Mouse (Mus musculus) embryonic facial prominence, embryonic 14.5 days (tissue): ENCODE measurements around the gene Npw. TPM values are rescaled to one million over a fixed set of nuclear protein-coding genes. Genes with fewer than 3 reads are reported as not detected.

Experiments used
- ATAC-seq: fragments of 200-750 bp; cut with Nextera tagmentation; 2 replicates; pipeline ENCODE4 v1.8.0; 2017; ENCODE audit warnings: low read depth, moderate number of reproducible peaks, moderate TSS enrichment
- DNase-seq: peaks from one replicate; pipeline ENCODE4 v3.0.0-alpha.2; 2015; ENCODE audit warnings: low spot score
- H3K27ac ChIP-seq: fragments of 300-500 bp; sonication (generic); replicated peaks from 2 replicates; pipeline ENCODE4 v1.5.1; 2014; ENCODE audit warnings: low read depth, mild to moderate bottlenecking, low read length, moderate library complexity
- H3K27me3 ChIP-seq: fragments of 300-500 bp; sonication (generic); replicated peaks from 2 replicates; pipeline ENCODE4 v1.6.1; 2014; ENCODE audit warnings: low read length; ENCODE audit not compliant: control insufficient read depth, insufficient read depth
- H3K36me3 ChIP-seq: fragments of 300-500 bp; sonication (generic); 2 replicates; pipeline ENCODE4 v1.6.1; 2014; ENCODE audit warnings: low read length, mixed read lengths; ENCODE audit not compliant: control insufficient read depth, insufficient read depth
- H3K4me1 ChIP-seq: fragments of 300-500 bp; sonication (generic); 2 replicates; pipeline ENCODE4 v1.6.1; 2014; ENCODE audit warnings: antibody characterized with exemption, low read length; ENCODE audit not compliant: control insufficient read depth, insufficient read depth
- H3K4me2 ChIP-seq: fragments of 300-500 bp; sonication (generic); 2 replicates; pipeline ENCODE4 v1.6.1; 2014; ENCODE audit warnings: low read depth, mild to moderate bottlenecking, low read length, moderate library complexity, mixed read lengths
- H3K4me3 ChIP-seq: fragments of 300-500 bp; sonication (generic); 2 replicates; pipeline ENCODE4 v1.5.1; 2014; ENCODE audit warnings: low read depth, mild to moderate bottlenecking, low read length
- H3K9ac ChIP-seq: fragments of 300-500 bp; sonication (generic); 2 replicates; pipeline ENCODE4 v1.6.1; 2014; ENCODE audit warnings: low read depth, mild to moderate bottlenecking, low read length, moderate library complexity, mixed read lengths
- H3K9me3 ChIP-seq: fragments of 300-500 bp; sonication (generic); 2 replicates; pipeline ENCODE4 v1.6.1; 2016; ENCODE audit warnings: low read length; ENCODE audit not compliant: control insufficient read depth
- WGBS: fragments of 180-500 bp; shearing (Covaris S2); extraction: QIAGEN DNeasy Blood & Tissue Kit; methylation state at CpG from one replicate; pipeline ENCODE4 v1.1.7; 2014; 5-methylcytosine and 5-hydroxymethylcytosine counted together
- polyA plus RNA-seq: library from polyadenylated mRNA; unstranded; fragments of >200 nt; fragmentation: Nextera tagmentation; extraction: Ambion mirVana; gene quantifications from 2 replicates; pipeline ENCODE4 v1.2.1, GENCODE M21; 2014

Npw gene
- polyA plus RNA-seq, 1 experiment from 2014 or later, result 0.82 TPM

DNA sequence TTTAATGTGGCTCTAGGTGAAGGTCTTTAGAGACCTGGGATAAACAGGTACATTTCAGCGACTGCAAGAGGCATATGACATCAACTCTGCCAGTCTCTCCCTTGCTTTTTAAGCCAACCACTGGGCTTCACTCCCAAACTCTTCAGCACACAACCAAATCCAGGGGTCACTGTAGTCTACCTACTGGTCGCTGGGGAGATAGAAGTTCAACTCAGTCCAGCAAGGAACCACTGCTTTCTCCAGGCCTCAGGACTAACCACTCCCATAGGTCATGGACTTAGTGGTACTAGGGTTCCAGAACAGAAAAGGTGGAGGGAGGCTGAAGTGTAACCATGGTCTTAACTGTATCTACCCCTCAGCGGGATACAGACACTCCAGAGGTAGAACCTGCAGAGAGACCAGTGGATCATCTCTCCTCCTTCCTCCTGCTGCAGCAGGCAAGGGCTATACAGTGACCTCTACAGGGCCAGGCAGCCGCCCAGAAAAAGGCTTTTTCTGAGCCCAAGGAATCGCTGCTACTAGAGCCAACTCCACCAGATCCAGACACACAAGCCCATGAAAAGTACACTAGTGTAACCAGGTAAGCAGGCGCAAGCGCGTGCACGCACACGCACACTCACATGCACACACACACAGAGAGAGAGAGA, 9.4 kb downstream of the Npw start:
- Histone ChIP-seq H3K27ac (no peak overlapping the region), H3K4me1 (peaks cover 27% of the 10 kb centered on the region), H3K4me3 (peak overlapping the region; percentile 87), H3K4me2 (peak overlapping the region; percentile 97), H3K27me3 (no peaks in the 10 kb centered on the region), H3K36me3 (0 out of 2 replicates have a peak, but pooled peaks cover 5% of the 10 kb centered on the region), H3K9ac (peak overlapping the region; percentile 87), H3K9me3 (no peaks in the 10 kb centered on the region)
- 73% methylated on average over 10 of the region's 10 CpGs for WGBS
- DNase-seq (no peak), ATAC-seq (no peak)

DNA sequence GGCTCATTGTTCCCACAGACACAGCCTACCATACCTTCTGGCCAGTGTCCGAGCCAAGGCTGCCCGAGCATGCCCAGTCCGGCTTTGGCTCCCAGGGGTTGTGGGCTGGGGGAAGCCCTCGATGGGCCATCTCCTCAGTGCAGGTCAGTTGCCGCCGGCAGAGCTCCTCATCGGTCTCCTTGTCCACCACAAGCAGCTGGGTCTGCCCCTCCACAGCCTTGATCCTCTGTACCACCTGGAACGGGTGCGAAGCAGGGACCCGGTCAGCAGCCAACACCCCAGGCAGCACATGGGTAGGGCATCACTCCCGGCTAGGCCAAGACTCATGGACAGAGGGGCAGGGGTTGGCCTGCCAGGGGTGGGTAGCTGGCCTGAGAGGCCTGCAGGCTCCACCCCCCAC, 10.8 kb downstream of the Npw start:
- peak overlapping the region; percentile 27; the same call in 1 of the 2 replicates for H3K9ac ChIP-seq
- no peak overlapping the region for H3K4me3 ChIP-seq
- peak overlapping the region; percentile 15; the same call in 1 of the 2 replicates for H3K4me2 ChIP-seq
- WGBS, result 82% methylated on average over 6 of the region's 11 CpGs
- ATAC-seq (no peak), DNase-seq (no peak)
- H3K36me3 ChIP-seq, result 0 out of 2 replicates have a peak, but pooled peaks cover 5% of the 10 kb centered on the region
- H3K27ac ChIP-seq, result no peak overlapping the region
- no peaks in the 10 kb centered on the region for H3K9me3 ChIP-seq
- peaks cover 27% of the 10 kb centered on the region for H3K4me1 ChIP-seq
- no peaks in the 10 kb centered on the region for H3K27me3 ChIP-seq

DNA sequence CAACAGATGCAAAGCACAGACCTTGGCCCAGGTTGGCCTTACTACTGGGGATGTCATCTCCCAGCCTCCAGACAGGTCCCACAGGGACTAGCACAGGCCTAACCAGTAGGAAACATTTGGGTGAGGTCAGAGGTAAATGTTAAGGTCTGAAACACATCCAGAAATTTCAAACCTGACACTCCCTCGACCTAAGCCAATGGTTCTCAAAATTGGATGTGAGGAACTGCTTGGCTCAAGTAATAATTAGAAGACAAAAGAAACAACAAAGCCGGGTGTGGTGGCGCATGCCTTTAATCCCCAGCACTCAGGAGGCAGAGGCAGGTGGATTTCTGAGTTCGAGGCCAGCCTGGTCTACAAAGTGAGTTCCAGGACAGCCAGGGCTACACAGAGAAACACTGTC, 11.9 kb downstream of the Npw start:
- Histone ChIP-seq H3K27me3 (no peaks in the 10 kb centered on the region), H3K36me3 (peaks cover 8% of the 10 kb centered on the region; the same call in 1 of the 2 replicates), H3K9me3 (no peaks in the 10 kb centered on the region), H3K4me2 (no peak overlapping the region), H3K4me1 (peaks cover 27% of the 10 kb centered on the region), H3K4me3 (no peak overlapping the region), H3K9ac (no peak overlapping the region), H3K27ac (no peak overlapping the region)
- WGBS, result 86% methylated on average over 4 of the region's 4 CpGs
- ATAC-seq (no peak), DNase-seq (no peak)

GRCm38 (mm10) chr17:24645916-24646315, 12.3 kb downstream of the Npw start:
- Histone ChIP-seq H3K36me3 (peaks cover 10% of the 10 kb centered on the region; the same call in 1 of the 2 replicates), H3K4me3 (no peak overlapping the region), H3K27me3 (no peaks in the 10 kb centered on the region), H3K9me3 (no peaks in the 10 kb centered on the region), H3K27ac (0 out of 2 replicates have a peak overlapping the region, but pooled peaks have one; percentile 19), H3K4me2 (no peak overlapping the region), H3K4me1 (peaks cover 27% of the 10 kb centered on the region), H3K9ac (no peak overlapping the region)
- no peak for DNase-seq
- WGBS, result 74% methylated on average over 3 of the region's 3 CpGs
- ATAC-seq, result no peak

DNA sequence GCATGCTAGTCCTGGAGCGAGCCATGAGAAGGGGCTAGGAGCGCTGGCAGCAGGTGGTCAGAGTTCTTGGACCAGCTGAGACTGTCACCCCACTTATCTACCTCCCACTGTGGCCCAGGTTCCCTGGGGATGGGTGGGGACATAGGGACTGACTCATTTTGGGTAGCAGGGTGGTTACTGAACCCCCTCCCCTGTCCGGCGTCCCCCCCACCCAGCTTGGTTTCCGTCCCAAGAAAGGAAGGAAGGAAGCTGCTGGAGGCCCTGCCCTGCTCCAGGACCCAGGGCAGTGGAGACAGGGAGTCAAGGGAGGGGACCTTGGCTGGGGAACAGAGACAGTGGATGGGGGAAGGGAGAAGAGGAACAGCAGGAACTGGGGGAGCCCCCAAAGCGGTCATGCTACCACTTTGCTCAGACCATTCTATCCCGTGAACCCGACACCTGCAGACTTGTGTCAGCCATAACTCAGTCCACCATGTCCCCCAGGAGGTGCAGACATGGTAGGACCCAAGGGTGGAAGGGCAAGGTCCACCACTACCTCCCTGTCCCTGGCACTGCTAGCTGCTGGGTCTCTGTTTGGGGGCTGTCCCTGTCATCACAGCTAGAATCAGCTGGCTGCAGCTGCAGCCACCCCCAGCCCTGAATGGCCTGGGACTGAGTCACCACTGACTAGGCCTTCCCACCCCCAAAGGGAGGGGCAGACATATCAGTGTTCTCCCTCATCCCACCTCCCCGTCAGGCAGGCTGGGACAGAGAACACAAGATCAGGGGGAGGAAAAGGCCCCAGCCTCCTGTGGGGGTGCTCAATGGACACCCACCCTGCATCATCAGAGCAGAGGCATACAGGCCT, 13.2 kb downstream of the Npw start:
- DNase-seq (no peak), ATAC-seq (no peak)
- 84% methylated on average over 8 of the region's 9 CpGs for WGBS
- Histone ChIP-seq H3K27me3 (no peaks in the 10 kb centered on the region), H3K9ac (peak overlapping the region; percentile 11; the same call in 1 of the 2 replicates), H3K36me3 (peaks cover 19% of the 10 kb centered on the region), H3K27ac (peak overlapping the region; percentile 19), H3K4me3 (no peak overlapping the region), H3K9me3 (no peaks in the 10 kb centered on the region), H3K4me1 (peaks cover 25% of the 10 kb centered on the region), H3K4me2 (peak overlapping the region; percentile 11; the same call in 1 of the 2 replicates)

DNA sequence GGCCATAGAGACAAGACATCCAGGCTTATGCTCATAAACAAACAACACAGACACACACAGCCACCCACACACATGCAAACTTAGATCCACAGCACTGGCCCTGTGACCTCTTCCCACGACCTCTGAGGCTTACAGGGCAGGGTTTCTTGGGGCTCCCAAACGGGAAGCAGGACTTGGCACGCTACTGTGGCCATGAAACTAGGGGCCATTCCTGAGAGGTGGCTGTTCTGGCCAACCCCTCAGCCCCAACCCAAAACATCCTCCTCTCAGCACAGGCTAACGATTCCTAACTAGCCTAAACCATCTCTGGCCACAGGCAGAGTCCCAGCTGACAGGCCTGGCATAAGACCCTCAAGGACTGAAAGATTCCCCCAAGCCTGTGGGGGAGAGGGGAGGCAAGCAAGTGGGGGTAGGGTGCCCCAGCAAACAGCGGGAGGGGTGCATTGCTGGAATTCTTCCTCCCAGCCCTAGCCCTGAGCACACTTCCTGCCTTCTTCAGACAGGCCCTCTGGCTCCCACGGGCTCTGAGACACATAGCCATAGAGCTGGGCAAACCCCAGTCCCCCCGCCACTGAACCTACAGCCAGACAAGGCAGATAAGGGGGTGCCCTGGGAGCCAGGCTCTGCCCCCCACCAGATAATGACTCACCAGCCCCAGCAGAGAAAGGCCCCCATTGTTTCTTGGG, 14.1 kb downstream of the Npw start:
- Histone ChIP-seq H3K9me3 (no peaks in the 10 kb centered on the region), H3K36me3 (peaks cover 22% of the 10 kb centered on the region), H3K27me3 (no peaks in the 10 kb centered on the region), H3K4me3 (no peak overlapping the region), H3K4me2 (peak overlapping the region; percentile 11; the same call in 1 of the 2 replicates), H3K4me1 (peaks cover 32% of the 10 kb centered on the region), H3K27ac (peak overlapping the region; percentile 19), H3K9ac (peak overlapping the region; percentile 11; the same call in 1 of the 2 replicates)
- DNase-seq (no peak), ATAC-seq (no peak)
- WGBS, result 27% methylated on average over 7 of the region's 7 CpGs

DNA sequence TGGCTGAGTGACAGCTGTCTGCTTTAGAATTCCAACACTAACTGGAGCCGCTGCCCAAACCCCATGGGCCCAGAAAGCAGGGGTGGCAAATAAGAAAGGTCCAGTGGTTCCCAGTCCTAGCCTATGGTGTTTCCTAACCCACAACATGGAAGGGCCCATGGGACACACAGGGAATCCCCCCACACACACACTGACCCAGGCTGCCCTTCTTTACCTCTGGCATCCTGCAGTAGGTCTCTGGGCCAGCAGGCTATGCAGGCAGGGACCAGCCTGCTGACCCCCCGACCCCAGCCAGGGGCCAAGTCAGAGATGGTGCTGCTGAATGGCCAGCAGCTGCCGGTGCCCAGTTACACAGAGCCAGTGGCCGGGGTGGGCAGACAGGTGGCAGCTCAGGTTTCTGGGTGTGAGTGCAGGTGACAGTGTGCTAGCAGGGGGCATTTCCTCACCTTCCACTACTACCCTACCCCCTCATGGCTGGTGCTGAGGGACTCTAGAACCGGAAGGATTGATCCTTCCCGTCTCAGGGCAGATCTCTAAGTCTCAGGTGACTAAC, 15.4 kb downstream of the Npw start:
- Histone ChIP-seq H3K9ac (no peak overlapping the region), H3K9me3 (no peaks in the 10 kb centered on the region), H3K36me3 (peaks cover 27% of the 10 kb centered on the region), H3K4me3 (no peak overlapping the region), H3K4me1 (peaks cover 33% of the 10 kb centered on the region), H3K27ac (no peak overlapping the region), H3K4me2 (no peak overlapping the region), H3K27me3 (no peaks in the 10 kb centered on the region)
- WGBS, result 53% methylated on average over 6 of the region's 6 CpGs
- DNase-seq (no peak), ATAC-seq (no peak)

GRCm38 (mm10) chr17:24641944-24642343, 16.3 kb downstream of the Npw start:
- ATAC-seq (no peak), DNase-seq (no peak)
- peaks cover 24% of the 10 kb centered on the region for H3K36me3 ChIP-seq
- 93% methylated on average over 14 of the region's 14 CpGs for whole genome bisulfite sequencing
- no peak overlapping the region for H3K27ac ChIP-seq
- H3K4me2 ChIP-seq, result no peak overlapping the region
- H3K9ac ChIP-seq, result no peak overlapping the region
- H3K4me3 ChIP-seq, result no peak overlapping the region
- H3K27me3 ChIP-seq, result no peaks in the 10 kb centered on the region
- H3K9me3 ChIP-seq, result no peaks in the 10 kb centered on the region
- H3K4me1 ChIP-seq, result peaks cover 33% of the 10 kb centered on the region
